Mouse (Mus musculus) embryo, embryonic 11.5 days (tissue): ENCODE measurements around the gene Hnf1a.

Experiments used
- DNase-seq: peaks from one replicate; pipeline ENCODE4 v3.0.0-alpha.2; 2012; ENCODE audit warnings: low read depth, low spot score

Gene Hnf1a

GRCm38 (mm10) chr5:114970824-114971227 lies at the start of gene Hnf1a:
Gene Hnf1a, minus strand, starts transcription at chr5:114971094.
- no peak for DNase-seq

DNA sequence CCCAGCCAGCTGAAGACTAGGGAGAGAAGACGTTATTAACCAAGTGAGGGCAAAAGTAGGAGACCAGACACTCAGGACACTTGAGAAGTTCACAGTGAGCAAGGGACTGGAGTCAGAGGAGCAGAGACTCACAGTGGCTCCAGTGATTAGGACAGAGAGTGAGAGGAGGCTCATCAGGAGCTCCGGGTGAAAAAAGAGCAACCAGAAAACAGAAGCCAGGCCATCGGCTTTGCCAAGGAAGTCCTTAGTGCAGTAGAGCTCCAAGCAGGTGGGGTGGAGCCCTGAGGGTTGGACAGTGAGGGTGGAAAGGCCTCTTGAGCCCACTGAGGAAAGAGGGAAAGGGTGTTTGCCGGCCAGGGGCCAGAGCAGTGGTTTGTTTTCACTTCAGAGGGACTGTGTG lies 47.9 kb upstream of the Hnf1a start:
- no peak for DNase-seq

- no peak for DNase-seq
These were observed 47.4 kb upstream of the Hnf1a start for GRCm38 (mm10) chr5:115018270-115018669.

GRCm38 (mm10) chr5:115015121-115015520 lies 44.2 kb upstream of the Hnf1a start:
- DNase-seq: no peak

DNA sequence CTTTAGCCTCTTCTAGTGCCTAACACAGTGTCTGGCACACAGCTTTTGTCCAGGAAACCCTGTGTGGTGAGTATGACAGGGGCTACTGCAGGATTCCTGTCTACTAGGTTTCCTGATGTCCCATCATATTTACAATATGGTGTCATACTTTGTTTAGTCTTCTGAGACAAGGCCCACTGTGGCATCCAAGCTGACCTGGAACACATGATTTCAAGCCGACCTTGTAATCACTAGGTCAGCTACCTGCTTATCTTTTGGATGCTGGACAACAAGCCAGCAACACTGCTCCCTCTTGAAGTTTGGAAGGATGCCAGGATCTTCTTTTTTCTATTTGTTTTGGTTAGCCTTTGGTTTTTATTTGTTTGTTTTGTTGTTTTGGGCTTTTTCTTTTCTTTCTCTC lies 43.7 kb upstream of the Hnf1a start:
- DNase-seq: no peak

- no peak for DNase-seq
These were observed 42.5 kb upstream of the Hnf1a start for GRCm38 (mm10) chr5:115013436-115013835.

- peak; percentile 20 for DNase-seq
These were observed 40.8 kb upstream of the Hnf1a start for GRCm38 (mm10) chr5:115011519-115012261.

DNA sequence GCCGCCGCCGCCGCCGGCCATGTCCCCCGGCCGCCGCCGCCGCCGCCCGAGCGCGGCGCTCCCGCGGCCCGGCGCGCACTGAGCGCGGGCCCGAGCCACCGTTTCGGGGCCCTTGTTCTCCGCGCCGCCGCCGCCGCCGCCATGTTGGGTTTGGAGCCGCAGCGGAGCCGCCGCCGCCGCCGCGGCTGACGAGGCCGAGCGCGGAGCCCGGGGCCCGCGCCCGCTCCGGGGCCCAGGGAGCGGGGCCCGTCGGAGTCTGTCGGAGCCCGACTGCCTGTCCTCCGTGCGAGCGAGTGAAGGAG lies 40.3 kb upstream of the Hnf1a start:
- no peak for DNase-seq

- peak; percentile 93 for DNase-seq
These were observed 39.8 kb upstream of the Hnf1a start, which contains the start of gene Sppl3 for GRCm38 (mm10) chr5:115010577-115011216. Gene Sppl3, plus strand, starts transcription at chr5:115011137.

DNA sequence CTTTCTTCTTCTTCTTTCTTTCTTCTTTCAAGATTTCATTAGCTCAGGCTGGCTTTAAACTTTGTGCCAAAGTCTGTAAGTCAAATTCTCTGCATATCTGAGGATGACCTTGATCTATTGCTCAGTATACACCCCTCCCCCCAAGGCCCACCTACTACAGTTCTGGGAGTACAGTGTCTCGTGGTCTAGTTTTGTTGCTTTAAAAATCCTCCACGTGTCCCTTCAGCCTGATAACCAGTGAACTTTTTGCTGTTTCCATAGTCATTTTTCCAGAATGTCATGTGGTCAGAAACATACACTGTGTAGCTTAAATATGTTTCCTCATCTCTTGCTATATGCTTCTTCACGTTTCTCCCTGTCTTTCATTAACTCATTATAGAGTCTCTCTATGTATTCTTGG lies 39.1 kb upstream of the Hnf1a start:
- DNase-seq: no peak

GRCm38 (mm10) chr5:115009143-115009542 lies 38.2 kb upstream of the Hnf1a start:
- no peak for DNase-seq

- no peak for DNase-seq
These were observed 37.4 kb upstream of the Hnf1a start for GRCm38 (mm10) chr5:115008307-115008706.

- DNase-seq: no peak
These were observed 36.9 kb upstream of the Hnf1a start for GRCm38 (mm10) chr5:115007768-115008167.

DNA sequence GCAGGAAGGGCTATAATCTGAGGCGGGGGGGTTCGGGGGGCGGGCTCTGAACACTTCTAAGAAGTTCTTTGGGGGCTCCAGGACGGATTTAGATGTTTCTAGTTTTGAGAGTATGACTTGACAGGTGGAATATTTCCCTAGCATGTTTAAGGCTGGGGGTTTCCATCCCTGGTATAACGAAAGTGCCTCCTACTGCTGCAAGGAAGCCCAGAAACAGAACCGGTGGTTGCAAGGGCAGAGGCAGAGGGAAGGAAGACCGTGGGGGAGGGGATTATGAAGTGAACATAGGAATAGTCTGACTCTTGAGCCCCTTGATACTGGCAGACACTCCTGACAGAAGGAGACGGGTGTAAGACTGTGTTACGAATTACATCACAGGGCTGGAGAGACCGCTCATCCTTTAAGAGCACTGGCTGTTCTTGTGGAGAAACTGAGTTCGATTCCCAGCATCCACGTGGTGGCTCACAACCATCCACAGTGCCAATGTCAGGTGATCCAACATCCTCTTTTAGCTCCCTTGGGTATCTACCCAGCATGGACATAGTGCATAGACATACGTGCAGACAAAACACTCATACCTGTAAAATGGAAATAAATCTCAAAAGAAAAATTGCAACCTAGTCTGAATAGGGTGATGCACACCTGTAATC lies 32.5 kb upstream of the Hnf1a start:
- no peak for DNase-seq

DNA sequence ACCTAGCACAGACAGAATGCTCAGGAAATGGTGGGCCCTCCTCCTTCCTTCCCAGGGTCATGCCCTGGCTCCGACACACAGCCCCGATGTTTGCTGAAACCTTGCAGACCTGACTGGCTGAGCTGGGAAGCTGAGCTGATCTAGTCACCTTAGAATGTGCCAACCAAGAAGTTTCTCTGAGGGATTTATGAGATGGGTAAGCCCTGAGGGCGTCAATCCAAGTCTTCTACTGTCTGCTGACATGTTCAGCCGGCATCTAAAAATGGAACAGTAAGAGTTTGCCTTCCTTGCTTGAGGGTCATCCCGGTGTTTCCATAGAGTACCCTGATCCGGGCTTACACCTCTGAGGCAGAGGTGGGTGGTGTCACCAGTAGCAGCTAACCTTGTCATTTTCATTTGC lies 31.9 kb upstream of the Hnf1a start:
- no peak for DNase-seq

DNA sequence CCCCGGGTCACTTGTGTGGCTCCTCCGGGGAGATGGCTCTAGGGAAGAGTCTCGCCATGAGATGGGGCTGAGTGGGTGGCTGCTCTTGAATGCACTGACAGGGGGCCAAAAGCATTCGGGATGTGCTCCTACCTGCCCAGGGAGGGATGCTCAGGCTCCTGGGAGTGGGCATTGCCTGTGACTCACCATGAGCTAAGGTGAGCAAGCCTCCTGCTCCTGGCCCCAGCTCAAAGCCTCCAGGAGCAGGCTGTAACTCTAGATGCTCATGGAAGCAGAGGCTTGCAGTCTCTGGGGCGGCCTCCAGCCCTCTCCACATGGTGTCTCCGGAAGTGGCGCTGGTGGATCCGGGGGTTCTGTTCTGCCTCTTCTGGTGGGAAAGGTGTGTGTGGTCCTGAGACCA lies 30.6 kb upstream of the Hnf1a start:
- DNase-seq: no peak

GRCm38 (mm10) chr5:115000503-115000902 lies 29.6 kb upstream of the Hnf1a start:
- DNase-seq: no peak

- DNase-seq: no peak
These were observed 26.4 kb upstream of the Hnf1a start for GRCm38 (mm10) chr5:114997327-114997726.

DNA sequence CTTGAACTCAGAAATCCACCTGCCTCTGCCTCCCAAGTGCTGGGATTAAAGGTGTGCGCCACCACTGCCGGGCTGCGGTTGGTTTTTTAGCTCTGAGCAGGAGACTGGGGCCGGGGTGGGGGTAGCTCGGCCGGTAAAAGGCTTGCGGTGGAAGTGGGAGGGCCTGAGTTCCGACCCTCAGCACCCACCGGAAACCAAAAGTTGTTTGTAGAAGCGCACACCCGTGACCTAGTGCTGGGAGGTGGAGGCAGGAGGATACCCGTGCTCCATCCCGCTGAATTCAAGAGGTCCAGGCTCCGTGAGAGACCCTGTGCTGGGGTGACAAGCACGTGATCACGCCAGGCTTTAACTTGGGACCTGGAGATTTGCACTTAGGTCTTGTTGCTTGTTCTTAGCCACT lies 25.6 kb upstream of the Hnf1a start:
- DNase-seq: no peak

DNA sequence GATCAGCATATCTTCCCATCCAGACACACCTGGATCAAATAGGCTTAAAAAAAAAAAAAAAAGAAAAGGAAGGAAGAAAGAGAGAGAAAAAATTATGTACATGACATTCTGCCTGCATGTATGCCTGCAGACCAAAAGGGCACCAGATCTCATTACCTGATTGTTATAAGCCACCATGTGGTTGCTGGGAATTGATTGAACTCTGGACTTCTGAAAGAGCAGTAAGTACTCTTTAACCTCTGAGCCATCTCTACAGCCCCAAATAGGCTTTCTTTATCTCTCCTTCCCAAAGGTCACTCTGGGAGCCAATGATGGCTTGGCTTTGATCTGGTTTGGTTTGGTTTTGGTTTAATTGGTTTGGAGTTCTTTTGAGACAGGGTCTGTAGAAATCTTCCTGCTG lies 14.2 kb upstream of the Hnf1a start:
- no peak for DNase-seq

DNA sequence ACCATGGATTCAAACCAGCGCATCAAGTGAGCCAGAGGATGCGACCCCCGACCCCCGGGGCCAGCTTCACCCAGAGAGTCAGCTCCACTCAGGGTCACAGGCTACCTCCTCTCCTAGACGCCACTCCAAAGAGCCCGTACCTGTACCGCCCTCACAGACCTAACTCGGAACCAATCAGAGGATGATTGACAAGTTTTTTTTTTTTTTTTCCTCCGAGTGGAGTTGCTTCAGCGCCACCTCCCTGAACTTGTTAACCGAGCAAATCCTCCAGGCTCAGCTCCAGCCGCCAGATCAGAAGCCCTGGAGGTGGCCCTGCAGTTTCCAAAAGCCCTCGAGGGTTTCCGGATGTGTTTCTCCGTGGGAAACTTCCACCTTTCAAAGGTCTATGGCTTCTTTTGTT lies 11.1 kb upstream of the Hnf1a start:
- DNase-seq: no peak

DNA sequence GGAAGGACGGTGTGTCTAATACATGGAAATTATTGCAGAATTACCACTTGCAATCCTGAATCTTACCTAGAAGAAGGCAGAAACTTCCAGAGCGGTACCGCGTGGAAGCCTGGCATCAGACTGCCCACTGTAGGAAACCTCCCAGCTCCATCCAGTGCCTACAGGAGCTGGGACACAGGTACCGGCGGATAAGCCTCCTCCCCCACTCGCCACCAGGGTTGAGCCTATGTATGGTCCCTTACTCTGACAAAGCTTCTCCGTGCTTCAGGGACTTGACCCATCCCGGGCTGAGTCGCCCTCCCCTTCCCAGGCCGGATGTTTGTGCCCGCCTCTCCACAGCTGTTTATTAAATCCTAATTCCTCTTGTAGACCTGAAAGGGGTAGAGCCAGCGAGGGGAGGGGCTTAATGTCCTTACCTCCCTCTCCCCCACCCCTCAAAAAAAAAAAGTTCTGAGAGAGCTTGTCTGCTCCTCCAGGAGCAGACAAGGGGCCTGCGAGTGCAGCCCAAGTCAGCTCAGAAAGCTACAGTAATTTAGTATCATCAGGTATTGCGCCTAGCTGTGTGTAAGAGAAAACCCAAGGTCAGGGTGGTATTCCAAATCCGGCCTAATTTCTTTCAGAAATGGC lies 9.3 kb upstream of the Hnf1a start:
- DNase-seq: no peak
